Mouse (Mus musculus) layer of hippocampus, adult 2 months (tissue): ENCODE measurements around the gene Clmn. TPM values are rescaled to one million over a fixed set of nuclear protein-coding genes. Genes with fewer than 3 reads are reported as not detected.

Source experiments
- DNase-seq, 2 experiments: peaks; one replicate each; pipeline ENCODE4 v3.0.0; 2022; ENCODE audit warnings: low spot score in 2 of 2
- H3K27ac ChIP-seq: fragments of 200-600 bp; 2 replicates; pipeline ENCODE4 v1.8.1; 2022
- H3K4me3 ChIP-seq: fragments of 200-600 bp; 2 replicates; pipeline ENCODE4 v1.8.1; 2022; ENCODE audit warnings: mild to moderate bottlenecking
- CTCF ChIP-seq: fragments of 200-600 bp; conservative IDR thresholded peaks from 2 replicates; pipeline ENCODE4 v1.8.1; 2022; ENCODE audit warnings: antibody characterized with exemption, mild to moderate bottlenecking, moderate library complexity
- total RNA-seq, 2 experiments: library from RNA; stranded (reverse); gene quantifications; 2 replicates each; pipeline ENCODE4 v1.2.3; 2021

Gene Clmn
- total RNA-seq, 2 experiments from 2014 or later = 103 to 108 TPM

DNA sequence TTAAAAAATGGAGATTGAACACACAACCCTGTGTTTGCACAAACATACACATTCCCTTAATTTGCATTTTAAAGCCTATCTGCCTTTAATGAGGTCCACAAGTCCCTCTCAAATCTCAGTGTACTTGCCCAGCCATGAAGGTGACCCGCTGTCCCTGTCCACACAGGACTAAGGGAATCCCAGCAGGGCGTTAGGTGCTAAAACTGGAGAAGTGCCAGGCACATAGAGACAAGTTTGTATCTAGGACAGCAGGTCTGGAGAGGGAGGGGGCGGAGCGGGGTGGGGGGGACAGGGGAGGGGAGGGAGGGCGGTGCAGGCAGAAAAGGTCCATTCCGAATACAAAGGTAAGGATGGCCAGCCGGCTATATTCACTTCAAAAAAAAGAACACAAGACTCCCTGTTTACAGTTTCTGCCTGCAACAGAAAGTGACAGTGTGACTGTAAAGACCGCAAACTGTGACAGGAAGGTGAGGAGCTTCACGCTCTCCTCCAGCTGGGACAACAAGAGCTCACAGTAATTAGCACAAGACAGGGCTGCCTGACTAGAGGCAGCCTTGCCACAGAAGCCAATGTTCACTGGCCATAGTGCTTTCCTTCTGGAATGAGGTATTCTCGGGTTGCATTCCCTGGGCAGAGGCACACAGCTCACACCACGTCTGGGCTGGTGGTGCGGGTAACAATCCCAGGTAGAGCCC is 47.6 kb downstream of the Clmn start:
- no peak overlapping the region for H3K4me3 ChIP-seq
- H3K27ac ChIP-seq = peak overlapping the region; percentile 61
- DNase-seq = no peak
- no peak for TF ChIP-seq CTCF

DNA sequence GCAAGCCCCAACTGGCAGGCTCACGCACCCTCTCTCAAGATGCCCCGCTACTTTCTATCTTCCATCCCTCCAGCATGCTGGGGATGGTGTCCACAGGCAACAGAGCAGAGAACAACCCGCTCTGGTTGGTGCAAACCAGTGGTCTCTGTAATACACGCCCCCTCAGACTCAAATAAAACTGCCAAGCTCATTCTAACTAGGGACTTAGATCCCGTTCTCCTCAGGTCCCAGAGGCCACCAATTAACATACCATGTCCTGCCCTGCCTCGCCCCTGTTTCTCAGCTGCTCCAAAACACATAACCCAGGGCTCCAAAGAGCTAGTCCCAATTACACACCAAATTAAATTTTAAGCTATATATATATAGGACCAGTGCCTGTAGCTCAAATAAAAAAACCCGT is 50.6 kb downstream of the Clmn start:
- no peak for DNase-seq
- no peak for TF ChIP-seq CTCF
- Histone ChIP-seq H3K27ac (no peak overlapping the region), H3K4me3 (no peak overlapping the region)

GRCm38 (mm10) chr12:104813762-104814161 is 51.1 kb downstream of the Clmn start:
- no peak for TF ChIP-seq CTCF
- no peak overlapping the region for H3K4me3 ChIP-seq
- no peak for DNase-seq
- H3K27ac ChIP-seq = no peak overlapping the region

GRCm38 (mm10) chr12:104812711-104813110 is 52.2 kb downstream of the Clmn start:
- TF ChIP-seq CTCF = peak; percentile 67
- H3K4me3 ChIP-seq = no peak overlapping the region
- no peak overlapping the region for H3K27ac ChIP-seq
- DNase-seq = no peak

GRCm38 (mm10) chr12:104810923-104811443 is 53.9 kb downstream of the Clmn start:
- Histone ChIP-seq H3K4me3 (no peak overlapping the region), H3K27ac (no peak overlapping the region)
- no peak for DNase-seq
- no peak for TF ChIP-seq CTCF

DNA sequence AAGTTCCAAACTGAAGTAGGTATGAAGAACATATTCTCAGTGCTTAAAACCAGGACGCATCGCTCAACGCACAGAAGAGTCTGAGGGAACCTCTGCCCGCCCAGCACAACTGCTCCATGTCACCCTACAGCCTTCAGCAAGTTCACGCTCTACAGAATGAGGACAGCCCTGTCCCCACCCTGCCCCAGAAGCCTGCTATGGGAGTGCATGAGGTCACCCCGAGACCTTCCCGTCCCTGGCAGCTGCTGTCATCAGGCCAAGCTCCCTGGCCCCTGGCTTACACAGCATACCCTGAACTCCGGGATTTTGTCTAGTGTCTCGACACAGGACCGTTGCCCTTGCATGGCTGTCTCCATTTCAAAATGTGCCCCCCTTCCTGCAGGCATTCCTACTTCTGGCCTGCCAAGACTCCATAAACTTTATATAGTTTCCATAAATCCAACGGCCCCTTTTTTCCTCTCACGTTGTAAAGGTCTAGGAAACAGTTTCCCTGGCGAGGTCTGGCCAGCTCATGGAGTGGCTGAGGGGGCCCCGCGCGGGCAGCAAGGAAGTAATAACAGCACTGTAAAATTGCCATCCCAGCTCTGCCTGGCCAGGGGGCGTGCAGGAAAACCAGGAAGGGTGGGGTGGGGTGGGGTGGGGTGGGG is 56.3 kb downstream of the Clmn start:
- no peak overlapping the region for H3K27ac ChIP-seq
- no peak for DNase-seq
- no peak overlapping the region for H3K4me3 ChIP-seq
- TF ChIP-seq CTCF = no peak

DNA sequence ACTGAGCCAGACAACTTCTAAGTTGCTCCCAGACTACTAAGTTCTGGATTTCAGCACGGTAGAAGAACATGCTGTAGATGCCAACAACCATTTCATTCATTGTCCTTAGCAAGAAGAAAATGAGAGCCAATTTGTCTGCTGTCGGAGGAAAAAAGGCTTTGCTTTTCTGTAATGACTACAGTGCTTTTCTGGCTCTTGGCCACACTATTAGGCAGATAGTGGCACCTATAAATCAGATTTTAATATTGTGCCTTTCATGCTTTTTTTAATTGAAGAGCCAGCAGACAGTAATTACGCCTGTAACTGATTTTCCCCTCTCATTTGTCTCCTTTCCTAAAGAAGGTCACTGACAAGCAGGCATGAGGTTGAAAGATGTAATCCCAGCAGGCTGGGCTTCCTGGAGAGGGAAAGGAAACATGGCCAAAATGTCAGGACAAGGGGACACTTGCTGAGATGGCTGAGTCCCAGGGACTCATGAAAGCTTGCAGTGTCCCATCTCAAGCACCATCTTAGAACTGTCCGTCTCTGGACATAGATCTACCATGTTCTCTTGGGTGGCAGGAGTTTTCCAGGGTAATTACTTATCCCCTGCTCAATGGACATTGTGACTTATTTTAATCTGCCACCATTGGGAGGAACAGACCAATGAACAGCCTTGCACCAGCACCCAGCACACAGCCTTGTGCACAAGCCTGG is 58.0 kb downstream of the Clmn start:
- Histone ChIP-seq H3K4me3 (no peak overlapping the region), H3K27ac (peak overlapping the region; percentile 48; the same call in 1 of the 2 replicates)
- DNase-seq = no peak
- TF ChIP-seq CTCF = no peak

- DNase-seq = no peak
- TF ChIP-seq CTCF = no peak
- Histone ChIP-seq H3K27ac (no peak overlapping the region), H3K4me3 (no peak overlapping the region)
These were observed 63.2 kb downstream of the Clmn start for GRCm38 (mm10) chr12:104801494-104802260.

DNA sequence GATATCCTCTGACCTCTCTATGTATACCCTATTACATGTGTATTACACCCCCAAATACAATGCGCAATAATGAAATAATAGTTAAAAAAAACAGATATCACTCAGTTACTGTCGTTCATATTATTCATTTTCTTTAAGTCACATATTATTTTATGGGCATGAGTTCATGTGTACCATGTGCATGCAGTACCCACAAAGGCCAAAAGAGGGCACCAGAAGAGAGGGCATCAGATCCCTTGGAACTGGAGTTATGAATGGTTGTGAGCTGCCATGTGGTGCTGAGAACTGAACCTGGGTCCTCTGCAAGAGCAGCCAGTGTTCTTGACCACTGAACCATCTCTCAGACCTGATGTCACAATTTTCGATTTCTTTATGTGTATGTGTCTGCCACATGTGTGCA is 65.5 kb downstream of the Clmn start:
- no peak for DNase-seq
- Histone ChIP-seq H3K4me3 (no peak overlapping the region), H3K27ac (no peak overlapping the region)
- peak; percentile 62 for TF ChIP-seq CTCF

DNA sequence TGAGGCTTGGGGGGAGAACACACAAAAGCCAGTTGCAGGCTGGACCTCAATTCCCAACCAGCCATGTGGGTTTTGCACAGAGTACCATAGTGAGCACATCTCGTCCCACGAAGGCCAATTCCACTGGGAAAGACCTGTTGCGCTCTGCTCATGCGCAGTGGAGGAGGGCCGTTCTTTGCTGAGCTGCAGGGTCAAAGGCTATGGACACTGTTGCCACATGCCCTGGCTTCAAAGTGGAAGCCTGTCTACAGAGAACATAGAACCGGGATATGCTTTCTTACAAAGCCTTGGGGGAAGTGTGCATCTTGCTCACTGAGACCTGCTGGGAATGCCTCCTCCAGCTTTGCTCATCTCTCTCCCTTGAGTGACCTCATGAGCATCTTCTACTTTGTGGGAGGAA is 67.0 kb downstream of the Clmn start:
- Histone ChIP-seq H3K4me3 (no peak overlapping the region), H3K27ac (no peak overlapping the region)
- no peak for TF ChIP-seq CTCF
- DNase-seq = no peak

DNA sequence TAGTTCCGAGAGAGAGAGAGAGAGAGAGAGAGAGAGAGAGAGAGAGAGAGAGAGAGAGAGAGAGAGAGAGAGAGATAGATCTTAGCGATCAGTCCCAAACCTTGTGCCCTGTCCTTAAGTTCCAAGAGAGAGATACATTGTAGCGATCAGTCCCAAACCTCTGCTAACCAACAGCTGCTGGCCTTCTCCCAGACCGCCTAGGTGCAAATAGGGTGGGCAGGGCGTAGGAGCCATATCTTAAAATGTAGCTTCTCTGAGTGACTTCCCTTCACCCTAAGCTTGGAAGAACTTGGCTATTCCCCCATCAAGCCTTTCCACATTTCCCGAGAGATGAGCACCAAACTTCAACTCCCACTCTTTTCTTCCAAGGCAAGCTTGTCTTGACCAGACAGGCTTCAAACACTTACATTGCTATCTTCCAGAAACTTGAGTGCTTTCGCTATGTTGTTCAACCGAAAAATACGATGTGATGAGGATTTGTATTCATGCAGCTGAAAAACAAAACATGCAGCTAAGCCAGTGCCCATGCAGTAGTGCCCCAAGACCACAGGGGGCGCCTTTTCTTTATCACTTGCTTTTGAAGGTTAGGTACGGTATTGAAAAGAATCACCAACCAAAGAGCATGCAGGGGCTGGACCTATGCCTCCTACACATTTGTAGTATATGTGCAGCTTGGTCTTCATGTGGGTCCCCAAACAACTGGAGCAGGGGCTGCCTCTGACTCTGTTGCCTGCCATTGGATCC is 68.1 kb downstream of the Clmn start:
- peak; percentile 68 for TF ChIP-seq CTCF
- Histone ChIP-seq H3K4me3 (no peak overlapping the region), H3K27ac (no peak overlapping the region)
- no peak for DNase-seq

GRCm38 (mm10) chr12:104794957-104795356 is 69.9 kb downstream of the Clmn start:
- 0 out of 2 replicates have a peak, but pooled peaks have one; percentile 4 for TF ChIP-seq CTCF
- DNase-seq = no peak
- Histone ChIP-seq H3K27ac (peak overlapping the region; percentile 11; the same call in 1 of the 2 replicates), H3K4me3 (no peak overlapping the region)
